Mouse (Mus musculus): Measurements from ENCODE around the gene Hdac5. TPM values are rescaled to one million over a fixed set of nuclear protein-coding genes. Genes with fewer than 3 reads are reported as not detected.

Hdac5 gene
- polyA plus RNA-seq, 1 experiment: 102 TPM

GRCm38 (mm10) chr11:102219994-102220346 lies 10.0 kb downstream of the Hdac5 start:
- 27% methylated on average over 4 of the region's 4 CpGs for WGBS
- H3K27me3 ChIP-seq (ENCODE audit: control insufficient read depth, insufficient read depth, low read length): no peaks in the 10 kb centered on the region
- no peak overlapping the region for H3K27ac ChIP-seq (ENCODE audit: insufficient read depth, low read depth, low read length)
- TF ChIP-seq CTCF (IDR thresholded peaks at IDR 0.05; ENCODE audit: extremely low read depth, insufficient read length, insufficient replicate concordance, low read depth, low read length): no peak
- TF ChIP-seq POLR2A (IDR thresholded peaks at IDR 0.05; ENCODE audit: low read depth, low read length): no peak
- H3K4me1 ChIP-seq (ENCODE audit: control insufficient read depth, insufficient read depth, insufficient read length, low read length): peaks cover 45% of the 10 kb centered on the region
- no peaks in the 10 kb centered on the region for H3K36me3 ChIP-seq (ENCODE audit: control insufficient read depth, insufficient read depth, low read length)
- no peak overlapping the region for H3K4me3 ChIP-seq (ENCODE audit: low read depth, low read length)

- Histone ChIP-seq H3K4me1 (ENCODE audit: control insufficient read depth, insufficient read depth, insufficient read length, low read length) (peaks cover 50% of the 10 kb centered on the region), H3K27me3 (ENCODE audit: control insufficient read depth, insufficient read depth, low read length) (no peaks in the 10 kb centered on the region), H3K27ac (ENCODE audit: insufficient read depth, low read depth, low read length) (peak overlapping the region; percentile 48), H3K4me3 (ENCODE audit: low read depth, low read length) (0 out of 2 replicates have a peak overlapping the region, but pooled peaks have one; percentile 12), H3K36me3 (ENCODE audit: control insufficient read depth, insufficient read depth, low read length) (no peaks in the 10 kb centered on the region)
- WGBS: 37% methylated on average over 14 of the region's 14 CpGs
- TF ChIP-seq POLR2A (IDR thresholded peaks at IDR 0.05; ENCODE audit: low read depth, low read length) (no peak; the same call in 1 of the 2 replicates), CTCF (IDR thresholded peaks at IDR 0.05; ENCODE audit: extremely low read depth, insufficient read length, insufficient replicate concordance, low read depth, low read length) (no peak)
These were observed 10.5 kb downstream of the Hdac5 start for GRCm38 (mm10) chr11:102219247-102219993.

- no peaks in the 10 kb centered on the region for H3K27me3 ChIP-seq (ENCODE audit: control insufficient read depth, insufficient read depth, low read length)
- H3K27ac ChIP-seq (ENCODE audit: insufficient read depth, low read depth, low read length): peak overlapping the region; percentile 64
- peaks cover 51% of the 10 kb centered on the region for H3K4me1 ChIP-seq (ENCODE audit: control insufficient read depth, insufficient read depth, insufficient read length, low read length)
- TF ChIP-seq CTCF (IDR thresholded peaks at IDR 0.05; ENCODE audit: extremely low read depth, insufficient read length, insufficient replicate concordance, low read depth, low read length): no peak
- TF ChIP-seq POLR2A (IDR thresholded peaks at IDR 0.05; ENCODE audit: low read depth, low read length): peak; percentile 69
- no peaks in the 10 kb centered on the region for H3K36me3 ChIP-seq (ENCODE audit: control insufficient read depth, insufficient read depth, low read length)
- WGBS: 2% methylated on average over 10 of the region's 10 CpGs
- H3K4me3 ChIP-seq (ENCODE audit: low read depth, low read length): peak overlapping the region; percentile 62
These were observed 11.2 kb downstream of the Hdac5 start for GRCm38 (mm10) chr11:102218783-102219182.

GRCm38 (mm10) chr11:102217876-102218430 lies 12.0 kb downstream of the Hdac5 start:
- TF ChIP-seq CTCF (IDR thresholded peaks at IDR 0.05; ENCODE audit: extremely low read depth, insufficient read length, insufficient replicate concordance, low read depth, low read length) (no peak), POLR2A (IDR thresholded peaks at IDR 0.05; ENCODE audit: low read depth, low read length) (no peak)
- Histone ChIP-seq H3K4me3 (ENCODE audit: low read depth, low read length) (peak overlapping the region; percentile 62), H3K27me3 (ENCODE audit: control insufficient read depth, insufficient read depth, low read length) (no peaks in the 10 kb centered on the region), H3K36me3 (ENCODE audit: control insufficient read depth, insufficient read depth, low read length) (no peaks in the 10 kb centered on the region), H3K4me1 (ENCODE audit: control insufficient read depth, insufficient read depth, insufficient read length, low read length) (peaks cover 51% of the 10 kb centered on the region), H3K27ac (ENCODE audit: insufficient read depth, low read depth, low read length) (peak overlapping the region; percentile 64; the same call in 1 of the 2 replicates)
- WGBS: 45% methylated on average over 7 of the region's 7 CpGs

GRCm38 (mm10) chr11:102217396-102217795 lies 12.6 kb downstream of the Hdac5 start:
- Histone ChIP-seq H3K27me3 (ENCODE audit: control insufficient read depth, insufficient read depth, low read length) (no peaks in the 10 kb centered on the region), H3K4me1 (ENCODE audit: control insufficient read depth, insufficient read depth, insufficient read length, low read length) (peaks cover 51% of the 10 kb centered on the region), H3K4me3 (ENCODE audit: low read depth, low read length) (peak overlapping the region; percentile 9), H3K36me3 (ENCODE audit: control insufficient read depth, insufficient read depth, low read length) (no peaks in the 10 kb centered on the region), H3K27ac (ENCODE audit: insufficient read depth, low read depth, low read length) (peak overlapping the region; percentile 70)
- 3% methylated on average over 6 of the region's 6 CpGs for WGBS
- TF ChIP-seq POLR2A (IDR thresholded peaks at IDR 0.05; ENCODE audit: low read depth, low read length) (no peak), CTCF (IDR thresholded peaks at IDR 0.05; ENCODE audit: extremely low read depth, insufficient read length, insufficient replicate concordance, low read depth, low read length) (no peak)

- peak overlapping the region; percentile 15; the same call in 1 of the 2 replicates for H3K4me3 ChIP-seq (ENCODE audit: low read depth, low read length)
These were observed 13.1 kb downstream of the Hdac5 start for GRCm38 (mm10) chr11:102216886-102217240.

More at GRCm38 (mm10) chr11:102216886-102217240, 13.1 kb downstream of the Hdac5 start:
- Histone ChIP-seq H3K27me3 (ENCODE audit: control insufficient read depth, insufficient read depth, low read length) (no peaks in the 10 kb centered on the region), H3K4me1 (ENCODE audit: control insufficient read depth, insufficient read depth, insufficient read length, low read length) (peaks cover 51% of the 10 kb centered on the region), H3K27ac (ENCODE audit: insufficient read depth, low read depth, low read length) (peak overlapping the region; percentile 70), H3K36me3 (ENCODE audit: control insufficient read depth, insufficient read depth, low read length) (no peaks in the 10 kb centered on the region)
- WGBS: 27% methylated on average over 5 of the region's 5 CpGs
- TF ChIP-seq POLR2A (IDR thresholded peaks at IDR 0.05; ENCODE audit: low read depth, low read length) (no peak), CTCF (IDR thresholded peaks at IDR 0.05; ENCODE audit: extremely low read depth, insufficient read length, insufficient replicate concordance, low read depth, low read length) (no peak)
